Mouse (Mus musculus) liver, postnatal 0 days (tissue): ENCODE results near the gene Ccl27a. TPM values are rescaled to one million over a fixed set of nuclear protein-coding genes. Genes with fewer than 3 reads are reported as not detected.
"Not testable (repeated sequence)": the region's sequence is repeated elsewhere in the genome, so short reads cannot be mapped to it uniquely, and the experiment has no call there.

Experiments used
- ATAC-seq: fragments of 200-750 bp; cut with Nextera tagmentation; 2 replicates; pipeline ENCODE4 v1.8.0; 2017; ENCODE audit warnings: mild to moderate bottlenecking, moderate library complexity
- DNase-seq: peaks from one replicate; pipeline ENCODE4 v3.0.0-alpha.2; 2016
- H3K27ac ChIP-seq: fragments of 300-500 bp; sonication (generic); 2 replicates; pipeline ENCODE4 v1.5.1; 2014; ENCODE audit warnings: antibody characterized with exemption, moderate library complexity, mild to moderate bottlenecking, low read depth
- H3K27me3 ChIP-seq: fragments of 300-500 bp; sonication (generic); 2 replicates; pipeline ENCODE4 v1.6.1; 2014; ENCODE audit warnings: low read length, control low read depth, mixed read lengths; ENCODE audit not compliant: insufficient read depth
- H3K36me3 ChIP-seq: fragments of 300-500 bp; sonication (generic); replicated peaks from 2 replicates; pipeline ENCODE4 v1.6.1; 2014; ENCODE audit warnings: mild to moderate bottlenecking, control low read depth, low read length, moderate library complexity, mixed read lengths; ENCODE audit not compliant: insufficient read depth
- H3K4me1 ChIP-seq: fragments of 300-500 bp; sonication (generic); 2 replicates; pipeline ENCODE4 v1.6.1; 2014; ENCODE audit warnings: antibody characterized with exemption, mild to moderate bottlenecking, control low read depth; ENCODE audit not compliant: insufficient read depth
- H3K4me2 ChIP-seq: fragments of 300-500 bp; sonication (generic); 2 replicates; pipeline ENCODE4 v1.6.1; 2014; ENCODE audit warnings: low read depth, mild to moderate bottlenecking, low read length, moderate library complexity, mixed read lengths
- H3K4me3 ChIP-seq: fragments of 300-500 bp; sonication (generic); 2 replicates; pipeline ENCODE4 v1.5.1; 2014; ENCODE audit warnings: low read depth, low read length
- H3K9ac ChIP-seq: fragments of 300-500 bp; sonication (generic); replicated peaks from 2 replicates; pipeline ENCODE4 v1.6.1; 2014; ENCODE audit warnings: mild to moderate bottlenecking, moderate library complexity
- H3K9me3 ChIP-seq: fragments of 300-500 bp; sonication (generic); 2 replicates; pipeline ENCODE4 v1.6.1; 2016; ENCODE audit warnings: mild to moderate bottlenecking, control low read depth, low read length, mixed read lengths
- CTCF ChIP-seq: sonication (generic); IDR thresholded peaks from 2 replicates; pipeline ENCODE4 v1.5.1; 2016; ENCODE audit warnings: antibody characterized with exemption, low read depth
- EP300 ChIP-seq: IDR thresholded peaks from 2 replicates; pipeline ENCODE4 v1.6.1; 2016; ENCODE audit warnings: antibody characterized with exemption, low read depth, mild to moderate bottlenecking
- WGBS: fragments of 180-500 bp; shearing (Covaris S2); extraction: QIAGEN DNeasy Blood & Tissue Kit; methylation state at CpG from one replicate; pipeline ENCODE4 v1.1.7; 2014; ENCODE audit not compliant: insufficient replicate concordance; 5-methylcytosine and 5-hydroxymethylcytosine counted together
- polyA plus RNA-seq: library from polyadenylated mRNA; unstranded; fragments of >200 nt; fragmentation: Nextera tagmentation; extraction: Ambion mirVana; gene quantifications from 2 replicates; pipeline ENCODE4 v1.2.1, GENCODE M21; 2015

The Ccl27a gene
- polyA plus RNA-seq, 1 experiment from 2014 or later: 10.1 TPM

DNA sequence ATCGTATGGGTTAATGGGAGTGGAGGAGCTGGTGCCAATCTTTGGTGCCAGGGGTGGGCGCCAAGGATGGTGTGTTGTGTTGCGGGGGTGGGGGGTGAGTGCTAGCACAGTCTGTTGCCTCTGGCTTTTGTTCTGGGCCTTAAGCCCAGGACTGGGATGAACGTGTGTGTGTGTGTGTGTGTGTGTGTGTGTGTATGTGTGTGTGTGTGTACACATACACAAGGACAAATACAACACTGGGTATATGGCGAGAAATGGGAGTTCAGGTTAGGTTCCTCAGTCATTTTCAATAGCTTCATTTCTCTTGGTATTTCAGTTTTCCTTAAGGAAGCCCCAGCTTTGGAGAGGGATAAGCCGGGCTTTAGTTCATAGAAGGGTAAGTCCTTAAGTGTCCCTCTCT, 10.9 kb downstream of the Ccl27a start:
- WGBS: 70% methylated on average over 4 of the region's 6 CpGs
- H3K4me3 ChIP-seq, H3K9me3 ChIP-seq, DNase-seq, H3K4me2 ChIP-seq, H3K27me3 ChIP-seq, H3K27ac ChIP-seq, H3K36me3 ChIP-seq, H3K9ac ChIP-seq, ATAC-seq: not testable (repeated sequence)
- H3K4me1 ChIP-seq: peaks cover 30% of the 10 kb centered on the region

DNA sequence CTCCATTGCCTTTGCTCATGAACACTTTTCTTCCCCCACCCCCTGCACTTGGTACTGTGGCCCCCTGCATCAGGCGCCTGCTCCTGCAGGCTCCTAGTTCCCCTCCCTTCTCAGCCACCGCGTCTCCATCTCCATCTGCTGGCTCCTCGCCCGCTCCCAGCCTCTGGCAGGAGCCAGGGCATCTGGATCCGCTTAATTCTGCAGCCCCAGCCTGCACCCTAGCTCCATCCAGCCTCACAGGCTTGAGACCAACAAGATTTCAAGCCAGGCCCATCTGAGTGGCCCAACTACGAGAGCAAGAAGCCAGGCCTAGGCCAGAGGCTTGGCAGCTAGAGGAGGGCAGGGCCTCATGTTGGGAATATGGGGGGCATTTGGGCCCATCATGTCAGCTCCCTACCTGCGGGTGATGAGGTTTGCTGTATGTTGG, 11.3 kb downstream of the Ccl27a start:
- H3K27ac ChIP-seq, H3K4me2 ChIP-seq, H3K9me3 ChIP-seq, ATAC-seq, H3K36me3 ChIP-seq, H3K4me3 ChIP-seq, H3K27me3 ChIP-seq, DNase-seq, H3K9ac ChIP-seq: not testable (repeated sequence)
- WGBS: 79% methylated on average over 8 of the region's 8 CpGs
- H3K4me1 ChIP-seq: peaks cover 30% of the 10 kb centered on the region

DNA sequence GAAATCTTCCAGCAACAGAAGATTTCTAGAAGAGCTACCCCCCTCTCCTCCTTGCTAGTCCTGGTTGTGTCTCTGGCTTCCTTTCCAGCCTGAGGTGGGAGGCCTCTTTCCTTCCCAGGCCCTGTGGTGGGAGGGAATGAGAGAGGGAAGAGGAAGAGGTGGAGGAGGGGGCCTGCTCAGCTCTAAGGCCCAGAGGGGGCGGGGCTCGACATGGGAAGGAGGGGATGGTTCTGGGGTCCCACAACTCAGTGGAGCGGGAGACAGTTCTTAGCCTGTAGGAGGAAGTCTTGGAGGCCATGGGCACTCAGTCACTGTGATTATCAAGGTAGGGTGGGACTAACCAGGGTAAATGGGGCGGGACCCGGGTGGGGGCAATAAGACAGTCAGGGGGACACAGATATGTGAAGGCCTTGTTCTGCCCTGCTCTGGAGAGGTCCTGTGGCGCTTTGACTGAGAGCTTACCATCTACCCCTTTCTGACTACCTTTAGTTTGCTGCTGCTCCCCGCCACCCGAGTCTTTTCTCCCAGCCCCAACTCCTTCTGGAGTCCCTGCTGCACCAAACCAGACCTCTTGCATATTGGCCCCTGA, 11.9 kb downstream of the Ccl27a start:
- peaks cover 6% of the 10 kb centered on the region for H3K36me3 ChIP-seq
- H3K4me1 ChIP-seq: peaks cover 30% of the 10 kb centered on the region
- H3K4me3 ChIP-seq: no peak overlapping the region

DNA sequence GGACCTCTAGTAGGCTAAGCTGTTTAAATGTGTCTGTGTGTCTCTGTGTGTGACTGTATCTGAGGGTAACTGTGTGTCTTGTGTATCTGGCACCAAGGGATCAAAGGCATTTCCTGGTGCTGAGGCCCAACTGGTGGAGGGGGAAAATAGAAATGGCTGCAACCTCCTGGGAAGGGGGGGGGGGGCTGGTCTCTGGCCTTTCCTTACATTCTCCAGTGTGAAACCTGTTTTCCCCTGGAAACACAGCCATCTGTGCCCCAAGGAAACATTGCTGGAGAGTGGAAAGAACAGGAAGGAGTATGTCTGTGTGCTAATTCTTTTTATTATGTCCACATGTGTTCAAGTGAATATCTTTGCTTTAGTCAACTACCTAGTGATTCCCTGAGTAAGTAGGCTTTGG, 12.4 kb downstream of the Ccl27a start:
- TF ChIP-seq EP300 (no peak), CTCF (no peak)
- peak overlapping the region; percentile 98 for H3K27ac ChIP-seq
- peaks cover 30% of the 10 kb centered on the region for H3K4me1 ChIP-seq
- DNase-seq: no peak
- no peak for ATAC-seq
- peaks cover 9% of the 10 kb centered on the region for H3K36me3 ChIP-seq
- H3K4me3 ChIP-seq: no peak overlapping the region
- no peaks in the 10 kb centered on the region for H3K27me3 ChIP-seq
- H3K4me2 ChIP-seq: peak overlapping the region; percentile 70
- no peak overlapping the region for H3K9ac ChIP-seq
- H3K9me3 ChIP-seq: no peaks in the 10 kb centered on the region

More for the DNA sequence above, 11.9 kb downstream of the Ccl27a start:
- H3K9me3 ChIP-seq: no peaks in the 10 kb centered on the region
- no peak for DNase-seq
- peak overlapping the region; percentile 98 for H3K27ac ChIP-seq
- H3K4me2 ChIP-seq: peak overlapping the region; percentile 70
- no peak for ATAC-seq
- no peak overlapping the region for H3K9ac ChIP-seq
- H3K27me3 ChIP-seq: no peaks in the 10 kb centered on the region
- 45% methylated on average over 8 of the region's 8 CpGs for WGBS
- TF ChIP-seq CTCF (no peak), EP300 (no peak)

DNA sequence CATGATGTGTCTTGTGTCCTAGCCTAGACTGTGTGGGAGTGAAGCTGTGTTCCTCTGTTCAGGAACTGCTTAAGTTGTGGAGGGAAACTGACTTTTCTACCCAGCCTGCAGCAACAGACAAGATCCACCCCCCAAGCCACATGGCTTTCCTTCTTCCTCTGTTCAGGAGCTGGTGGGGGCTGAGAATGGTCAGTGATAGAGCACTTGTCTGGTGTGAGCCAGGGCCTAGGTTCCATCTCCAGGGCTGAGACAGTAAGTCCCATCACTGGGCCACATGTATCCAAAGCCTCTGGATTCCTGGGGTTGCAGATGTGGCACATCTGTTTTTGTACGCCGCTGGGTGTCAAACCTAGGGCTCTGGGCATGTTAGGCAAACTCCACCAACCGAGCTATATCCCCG, 13.1 kb downstream of the Ccl27a start:
- Histone ChIP-seq H3K4me1 (peaks cover 35% of the 10 kb centered on the region), H3K36me3 (peaks cover 12% of the 10 kb centered on the region), H3K27ac (peak overlapping the region; percentile 98), H3K9me3 (no peaks in the 10 kb centered on the region), H3K27me3 (no peaks in the 10 kb centered on the region), H3K9ac (peak overlapping the region; percentile 39), H3K4me3 (peak overlapping the region; percentile 36), H3K4me2 (peak overlapping the region; percentile 70)
- 59% methylated on average over 4 of the region's 4 CpGs for WGBS
- ATAC-seq: no peak
- DNase-seq: no peak
- TF ChIP-seq CTCF (no peak), EP300 (no peak)

DNA sequence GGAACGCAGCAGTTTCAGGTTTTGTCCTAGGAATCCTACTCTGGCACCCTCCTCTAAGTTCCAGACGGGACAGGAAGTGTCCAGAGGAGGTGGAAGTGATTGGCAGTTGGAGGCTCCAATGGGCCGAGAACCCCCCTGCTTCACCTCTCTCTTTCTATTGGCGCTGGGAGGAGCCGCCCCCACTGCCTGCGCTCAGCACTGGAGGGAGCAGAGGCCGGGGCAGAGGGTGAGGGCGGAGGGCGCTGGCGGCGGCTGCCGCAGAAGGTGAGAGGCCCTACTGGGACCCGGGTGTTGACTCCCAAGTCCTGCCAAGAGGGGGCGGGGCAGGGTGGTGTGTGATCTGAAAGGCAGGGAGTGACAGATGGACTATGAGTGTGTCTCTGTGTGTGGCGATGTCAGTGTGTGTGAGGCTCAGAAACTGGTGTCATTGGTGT, 13.7 kb downstream of the Ccl27a start:
- H3K4me3 ChIP-seq: peak overlapping the region; percentile 36
- peak; percentile 83; the same call in 1 of the 2 replicates for TF ChIP-seq EP300
- peak; percentile 51 for TF ChIP-seq CTCF
- peaks cover 35% of the 10 kb centered on the region for H3K4me1 ChIP-seq
- peak overlapping the region; percentile 70 for H3K4me2 ChIP-seq
- ATAC-seq (peak; percentile 91), DNase-seq (peak; percentile 92)
- H3K27ac ChIP-seq: peak overlapping the region; percentile 98
- H3K36me3 ChIP-seq: peaks cover 12% of the 10 kb centered on the region
- H3K27me3 ChIP-seq: no peaks in the 10 kb centered on the region
- WGBS: under 1% methylated on average over 15 of the region's 15 CpGs
- no peaks in the 10 kb centered on the region for H3K9me3 ChIP-seq
- H3K9ac ChIP-seq: peak overlapping the region; percentile 39
